Mouse (Mus musculus): Measurements from ENCODE around the gene Slc5a10. TPM values are rescaled to one million over a fixed set of nuclear protein-coding genes. Genes with fewer than 3 reads are reported as not detected.

Gene Slc5a10
- total RNA-seq, 1 experiment from 2014 or later = not detected

GRCm38 (mm10) chr11:61675332-61675731, 45.3 kb downstream of the Slc5a10 start:
- ATAC-seq (replicated peaks; ENCODE audit: insufficient number of reproducible peaks, low FRiP score, low TSS enrichment, poor library complexity, severe bottlenecking) = no peak

- no peak for ATAC-seq (replicated peaks; ENCODE audit: insufficient number of reproducible peaks, low FRiP score, low TSS enrichment, poor library complexity, severe bottlenecking)
These were observed 45.8 kb downstream of the Slc5a10 start for GRCm38 (mm10) chr11:61674839-61675159.

- ATAC-seq (replicated peaks; ENCODE audit: insufficient number of reproducible peaks, low FRiP score, low TSS enrichment, poor library complexity, severe bottlenecking) = no peak
These were observed 46.3 kb downstream of the Slc5a10 start for GRCm38 (mm10) chr11:61674151-61674838.

- no peak for ATAC-seq (replicated peaks; ENCODE audit: insufficient number of reproducible peaks, low FRiP score, low TSS enrichment, poor library complexity, severe bottlenecking)
These were observed 46.9 kb downstream of the Slc5a10 start for GRCm38 (mm10) chr11:61673686-61674085.

- no peak for ATAC-seq (replicated peaks; ENCODE audit: insufficient number of reproducible peaks, low FRiP score, low TSS enrichment, poor library complexity, severe bottlenecking)
These were observed 48.7 kb downstream of the Slc5a10 start for GRCm38 (mm10) chr11:61671781-61672383.

GRCm38 (mm10) chr11:61669492-61670490, 50.8 kb downstream of the Slc5a10 start:
- no peak for ATAC-seq (replicated peaks; ENCODE audit: insufficient number of reproducible peaks, low FRiP score, low TSS enrichment, poor library complexity, severe bottlenecking)

- ATAC-seq (replicated peaks; ENCODE audit: insufficient number of reproducible peaks, low FRiP score, low TSS enrichment, poor library complexity, severe bottlenecking) = no peak
These were observed 52.8 kb downstream of the Slc5a10 start for GRCm38 (mm10) chr11:61667782-61668181.

- ATAC-seq (replicated peaks; ENCODE audit: insufficient number of reproducible peaks, low FRiP score, low TSS enrichment, poor library complexity, severe bottlenecking) = no peak
These were observed 53.4 kb downstream of the Slc5a10 start for GRCm38 (mm10) chr11:61667248-61667647.

- ATAC-seq (replicated peaks; ENCODE audit: insufficient number of reproducible peaks, low FRiP score, low TSS enrichment, poor library complexity, severe bottlenecking) = no peak
These were observed 54.4 kb downstream of the Slc5a10 start for GRCm38 (mm10) chr11:61665991-61666799.

- no peak for ATAC-seq (replicated peaks; ENCODE audit: insufficient number of reproducible peaks, low FRiP score, low TSS enrichment, poor library complexity, severe bottlenecking)
These were observed 55.2 kb downstream of the Slc5a10 start for GRCm38 (mm10) chr11:61665401-61665800.

GRCm38 (mm10) chr11:61662189-61662588, 58.4 kb downstream of the Slc5a10 start:
- no peak for ATAC-seq (replicated peaks; ENCODE audit: insufficient number of reproducible peaks, low FRiP score, low TSS enrichment, poor library complexity, severe bottlenecking)

GRCm38 (mm10) chr11:61660806-61661392, 59.7 kb downstream of the Slc5a10 start:
- no peak for ATAC-seq (replicated peaks; ENCODE audit: insufficient number of reproducible peaks, low FRiP score, low TSS enrichment, poor library complexity, severe bottlenecking)

GRCm38 (mm10) chr11:61660001-61660400, 60.6 kb downstream of the Slc5a10 start:
- no peak for ATAC-seq (replicated peaks; ENCODE audit: insufficient number of reproducible peaks, low FRiP score, low TSS enrichment, poor library complexity, severe bottlenecking)

- ATAC-seq (replicated peaks; ENCODE audit: insufficient number of reproducible peaks, low FRiP score, low TSS enrichment, poor library complexity, severe bottlenecking) = no peak
These were observed 61.4 kb downstream of the Slc5a10 start for GRCm38 (mm10) chr11:61659011-61659858.

- no peak for ATAC-seq (replicated peaks; ENCODE audit: insufficient number of reproducible peaks, low FRiP score, low TSS enrichment, poor library complexity, severe bottlenecking)
These were observed 62.2 kb downstream of the Slc5a10 start for GRCm38 (mm10) chr11:61658360-61658922.

- no peak for ATAC-seq (replicated peaks; ENCODE audit: insufficient number of reproducible peaks, low FRiP score, low TSS enrichment, poor library complexity, severe bottlenecking)
These were observed 63.2 kb downstream of the Slc5a10 start for GRCm38 (mm10) chr11:61657432-61657831.

GRCm38 (mm10) chr11:61656148-61656850, 64.3 kb downstream of the Slc5a10 start:
- no peak for ATAC-seq (replicated peaks; ENCODE audit: insufficient number of reproducible peaks, low FRiP score, low TSS enrichment, poor library complexity, severe bottlenecking)

Data from monocyte, adult 5-6 weeks (primary cell).